Mouse (Mus musculus) midbrain, embryonic 11.5 days (tissue): Measurements from ENCODE around the gene Meis2. TPM values are rescaled to one million over a fixed set of nuclear protein-coding genes. Genes with fewer than 3 reads are reported as not detected.

ENCODE experiments used
- ATAC-seq: fragments of 200-750 bp; cut with Nextera tagmentation; 2 replicates; pipeline ENCODE4 v1.8.0; 2017; ENCODE audit warnings: moderate TSS enrichment, moderate library complexity; ENCODE audit not compliant: low FRiP score
- DNase-seq: peaks from one replicate; pipeline ENCODE4 v3.0.0; 2015; ENCODE audit warnings: low spot score; ENCODE audit errors: missing footprints
- H3K27ac ChIP-seq: fragments of 300-500 bp; sonication (generic); 2 replicates; pipeline ENCODE4 v1.5.1; 2014; ENCODE audit warnings: low read depth, low read length
- H3K27me3 ChIP-seq: fragments of 300-500 bp; sonication (generic); 2 replicates; pipeline ENCODE4 v1.6.1; 2014; ENCODE audit warnings: mild to moderate bottlenecking, low read length, moderate library complexity, mixed read lengths; ENCODE audit not compliant: control insufficient read depth, insufficient read depth
- H3K36me3 ChIP-seq: fragments of 300-500 bp; sonication (generic); 2 replicates; pipeline ENCODE4 v1.6.1; 2014; ENCODE audit warnings: mild to moderate bottlenecking, low read length, moderate library complexity, mixed read lengths; ENCODE audit not compliant: control insufficient read depth, insufficient read depth
- H3K4me1 ChIP-seq: fragments of 300-500 bp; sonication (generic); 2 replicates; pipeline ENCODE4 v1.6.1; 2014; ENCODE audit warnings: low read length; ENCODE audit not compliant: control insufficient read depth, insufficient read depth
- H3K4me2 ChIP-seq: fragments of 300-500 bp; sonication (generic); 2 replicates; pipeline ENCODE4 v1.6.1; 2014; ENCODE audit warnings: mild to moderate bottlenecking, moderate library complexity
- H3K4me3 ChIP-seq: fragments of 300-500 bp; sonication (generic); 2 replicates; pipeline ENCODE4 v1.5.1; 2014; ENCODE audit warnings: low read depth, low read length
- H3K9ac ChIP-seq: fragments of 300-500 bp; sonication (generic); 2 replicates; pipeline ENCODE4 v1.6.1; 2014; ENCODE audit warnings: low read length
- H3K9me3 ChIP-seq: fragments of 300-500 bp; sonication (generic); 2 replicates; pipeline ENCODE4 v1.6.1; 2016; ENCODE audit warnings: low read length; ENCODE audit not compliant: control insufficient read depth
- WGBS: fragments of 180-500 bp; shearing (Covaris S2); extraction: QIAGEN DNeasy Blood & Tissue Kit; methylation state at CpG from one replicate; pipeline ENCODE4 v1.1.7; 2014; 5-methylcytosine and 5-hydroxymethylcytosine counted together
- polyA plus RNA-seq: library from polyadenylated mRNA; unstranded; fragments of >200 nt; fragmentation: Nextera tagmentation; extraction: Ambion mirVana; gene quantifications from 2 replicates; pipeline ENCODE4 v1.2.1, GENCODE M21; 2014

Gene Meis2
- polyA plus RNA-seq, 1 experiment from 2014 or later, result 52.2 TPM

DNA sequence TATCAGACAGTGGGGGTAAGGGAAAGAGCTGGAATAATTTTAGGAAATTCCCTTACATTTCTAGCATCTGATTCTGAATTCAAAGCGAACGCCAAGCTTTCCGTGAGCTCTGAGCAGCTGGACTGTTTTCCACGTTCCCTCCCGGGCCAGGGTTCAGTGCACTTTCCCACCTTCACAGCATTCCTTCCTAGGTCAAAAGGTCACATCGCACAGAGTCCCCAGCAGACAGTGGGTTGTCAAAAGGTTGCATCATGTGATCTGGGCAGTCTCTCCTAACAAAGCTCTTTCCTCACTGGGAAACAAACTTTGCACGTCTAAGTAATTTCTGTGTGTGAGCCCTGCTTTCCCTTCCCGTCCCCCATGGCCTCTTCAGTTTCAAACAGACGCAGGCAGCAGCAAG lies 44.6 kb downstream of the Meis2 start:
- H3K9ac ChIP-seq, result peak overlapping the region; percentile 38
- ATAC-seq (peak; percentile 51), DNase-seq (peak; percentile 94)
- H3K4me2 ChIP-seq, result peak overlapping the region; percentile 26; the same call in 1 of the 2 replicates
- peaks cover 33% of the 10 kb centered on the region for H3K4me1 ChIP-seq
- under 1% methylated on average over 9 of the region's 9 CpGs for WGBS
- no peak overlapping the region for H3K4me3 ChIP-seq
- no peaks in the 10 kb centered on the region for H3K9me3 ChIP-seq
- H3K27ac ChIP-seq, result peak overlapping the region; percentile 86
- H3K27me3 ChIP-seq, result no peaks in the 10 kb centered on the region
- no peaks in the 10 kb centered on the region for H3K36me3 ChIP-seq

DNA sequence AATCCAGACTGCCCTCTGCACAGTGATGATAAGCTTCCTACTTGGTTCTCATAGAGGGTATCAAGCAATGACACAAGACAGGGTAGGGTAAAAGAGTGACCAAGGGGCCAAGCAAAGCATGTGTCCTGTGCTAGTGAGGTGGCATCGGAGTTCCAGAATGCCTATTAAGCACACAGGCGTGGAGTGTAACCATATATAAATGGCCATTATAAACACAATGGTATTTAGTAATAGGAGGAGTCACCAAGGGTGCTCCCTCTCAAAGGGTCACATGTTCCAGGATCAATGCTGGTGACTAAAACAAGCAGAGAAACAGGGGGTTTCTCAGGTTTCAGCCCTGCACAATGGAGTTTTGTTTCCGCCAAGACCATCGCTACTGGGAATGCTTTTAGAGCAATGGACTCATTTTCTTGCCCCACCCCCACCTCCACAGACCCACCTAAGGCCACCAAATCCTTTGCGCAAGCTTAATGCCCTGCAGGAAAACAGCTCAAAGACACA lies 45.1 kb downstream of the Meis2 start:
- WGBS, result 5% methylated on average over 5 of the region's 5 CpGs
- peak; percentile 72 for ATAC-seq
- Histone ChIP-seq H3K9me3 (no peaks in the 10 kb centered on the region), H3K4me3 (no peak overlapping the region), H3K27ac (peak overlapping the region; percentile 86), H3K4me2 (peak overlapping the region; percentile 26), H3K4me1 (peaks cover 33% of the 10 kb centered on the region), H3K27me3 (no peaks in the 10 kb centered on the region), H3K36me3 (no peaks in the 10 kb centered on the region), H3K9ac (peak overlapping the region; percentile 55)
- DNase-seq, result peak; percentile 95

DNA sequence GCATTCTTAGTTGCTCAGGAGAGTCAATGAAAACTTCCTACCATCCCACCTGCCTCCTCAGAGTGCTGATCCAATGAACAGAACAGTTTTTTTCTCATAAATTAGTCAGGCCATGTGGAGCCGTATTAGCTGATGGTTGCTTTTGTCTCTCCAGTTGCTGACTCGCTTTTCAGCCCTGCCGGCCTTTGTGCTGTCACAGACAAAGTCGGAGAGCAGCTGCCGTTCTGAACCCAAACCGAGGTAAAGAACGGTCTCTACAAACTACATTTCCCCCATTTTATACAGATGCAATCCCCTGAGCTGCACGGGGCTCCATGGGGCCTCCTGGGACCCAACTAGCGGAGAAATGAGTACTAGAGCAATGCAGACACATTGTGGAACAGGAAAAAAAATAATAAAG lies 45.7 kb downstream of the Meis2 start:
- Histone ChIP-seq H3K36me3 (no peaks in the 10 kb centered on the region), H3K9me3 (no peaks in the 10 kb centered on the region), H3K9ac (peak overlapping the region; percentile 55; the same call in 1 of the 2 replicates), H3K4me2 (peak overlapping the region; percentile 26), H3K4me3 (no peak overlapping the region), H3K27me3 (no peaks in the 10 kb centered on the region), H3K4me1 (peaks cover 33% of the 10 kb centered on the region), H3K27ac (peak overlapping the region; percentile 86)
- DNase-seq (no peak), ATAC-seq (peak; percentile 80)
- 5% methylated on average over 9 of the region's 9 CpGs for WGBS

DNA sequence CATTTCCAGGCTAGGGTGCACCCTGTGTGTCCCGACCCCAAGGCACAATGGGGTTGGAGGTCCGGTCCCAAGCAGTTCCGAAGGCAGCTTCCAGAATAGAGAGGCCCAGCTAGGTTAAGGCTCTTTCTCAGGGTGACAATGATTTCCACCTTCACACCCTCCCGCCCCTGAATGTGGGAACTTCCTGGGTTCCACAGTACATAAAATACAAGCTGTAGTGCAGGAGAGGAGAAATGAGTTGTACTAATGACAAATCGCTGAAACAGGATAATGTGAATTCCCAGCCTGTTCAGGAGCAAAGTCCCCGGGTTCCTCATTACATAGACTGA lies 46.2 kb downstream of the Meis2 start:
- no peaks in the 10 kb centered on the region for H3K27me3 ChIP-seq
- H3K4me1 ChIP-seq, result peaks cover 33% of the 10 kb centered on the region
- WGBS, result 19% methylated on average over 6 of the region's 6 CpGs
- no peak overlapping the region for H3K4me3 ChIP-seq
- no peaks in the 10 kb centered on the region for H3K36me3 ChIP-seq
- ATAC-seq, result peak; percentile 18
- DNase-seq, result peak; percentile 94
- H3K9ac ChIP-seq, result peak overlapping the region; percentile 55
- H3K27ac ChIP-seq, result peak overlapping the region; percentile 86
- H3K4me2 ChIP-seq, result peak overlapping the region; percentile 26
- no peaks in the 10 kb centered on the region for H3K9me3 ChIP-seq

DNA sequence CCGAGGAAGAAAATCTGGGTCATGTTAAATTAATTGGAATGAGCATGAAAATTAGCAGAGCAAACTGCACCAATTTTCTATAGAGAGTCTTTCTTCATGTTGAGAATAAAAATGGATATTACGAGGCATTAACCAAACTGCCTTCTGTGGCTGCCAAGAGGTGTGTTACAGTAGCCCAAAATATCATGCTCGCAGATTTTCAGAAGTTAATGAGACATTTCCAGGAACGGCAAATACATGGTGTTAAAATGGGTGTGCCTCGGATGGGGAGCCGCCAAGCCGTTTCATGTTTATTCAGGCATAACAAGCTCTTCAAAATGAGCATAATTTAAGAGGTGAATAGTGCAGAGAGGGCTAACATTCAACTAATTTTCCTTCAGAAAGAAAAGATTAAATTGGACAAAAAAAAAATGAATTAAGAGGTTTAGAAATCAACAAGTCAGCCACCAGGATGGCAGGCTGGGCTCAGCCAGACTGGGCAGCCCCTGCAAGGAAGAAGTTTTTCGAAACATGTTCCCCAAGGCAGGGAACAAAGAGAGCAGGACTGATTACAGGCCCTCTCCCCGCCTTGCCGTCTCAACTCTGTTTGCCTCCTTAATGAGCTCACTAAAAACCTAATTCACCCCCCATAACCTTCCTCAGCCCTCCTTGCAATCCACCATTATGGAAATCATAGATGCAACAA lies 46.7 kb downstream of the Meis2 start:
- Histone ChIP-seq H3K36me3 (no peaks in the 10 kb centered on the region), H3K4me2 (peak overlapping the region; percentile 12), H3K4me3 (no peak overlapping the region), H3K9ac (peak overlapping the region; percentile 55), H3K27me3 (no peaks in the 10 kb centered on the region), H3K4me1 (peaks cover 33% of the 10 kb centered on the region), H3K27ac (peak overlapping the region; percentile 86), H3K9me3 (no peaks in the 10 kb centered on the region)
- DNase-seq (no peak), ATAC-seq (peak; percentile 18)
- WGBS, result 27% methylated on average over 10 of the region's 10 CpGs

DNA sequence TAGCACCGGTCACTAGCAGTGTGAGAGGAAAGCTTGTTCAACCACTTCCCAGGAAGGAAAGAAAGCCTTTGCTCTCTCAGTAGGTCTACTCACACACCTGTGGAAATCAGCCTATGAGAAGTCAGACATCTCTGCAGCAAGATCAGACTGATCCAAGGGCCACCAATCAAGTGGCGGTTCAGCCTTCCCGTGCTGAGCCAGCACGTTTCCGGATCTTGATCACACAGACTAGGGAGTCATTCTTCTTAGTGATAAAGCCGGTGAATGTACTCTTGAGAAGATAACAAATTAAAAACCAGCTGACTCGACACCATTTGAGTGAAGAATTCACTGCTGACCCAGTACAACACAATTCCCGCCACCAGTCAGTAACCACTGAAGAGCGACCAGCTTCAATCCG lies 50.1 kb downstream of the Meis2 start:
- no peak overlapping the region for H3K4me3 ChIP-seq
- WGBS, result 70% methylated on average over 10 of the region's 10 CpGs

DNA sequence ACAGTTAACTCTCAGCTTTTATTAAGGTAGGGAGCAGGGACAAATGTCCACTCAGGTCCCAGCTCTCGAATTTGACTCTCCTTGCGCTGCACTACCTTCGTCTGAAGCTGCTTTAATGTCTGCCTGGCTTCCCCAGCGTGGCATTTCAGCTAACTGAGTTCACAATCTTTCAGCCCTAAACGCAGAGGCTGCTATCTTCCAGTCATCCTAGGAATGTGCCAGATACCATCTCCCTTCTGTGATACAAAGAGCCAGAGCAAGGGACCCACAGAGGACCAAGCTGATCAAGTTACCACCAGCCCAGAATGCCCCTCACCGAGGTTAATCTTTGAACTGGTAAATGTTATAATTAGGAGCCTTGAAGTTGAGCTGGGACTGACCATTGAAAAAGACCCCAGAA lies 55.2 kb downstream of the Meis2 start:
- peak; percentile 89 for DNase-seq

More for the DNA sequence above, 50.1 kb downstream of the Meis2 start:
- H3K27me3 ChIP-seq, result no peaks in the 10 kb centered on the region; the same call in 1 of the 2 replicates
- H3K9me3 ChIP-seq, result no peaks in the 10 kb centered on the region
- no peak for DNase-seq
- no peaks in the 10 kb centered on the region for H3K36me3 ChIP-seq
- ATAC-seq, result no peak
- no peak overlapping the region for H3K4me2 ChIP-seq
- H3K4me1 ChIP-seq, result peaks cover 22% of the 10 kb centered on the region
- no peak overlapping the region for H3K9ac ChIP-seq
- H3K27ac ChIP-seq, result no peak overlapping the region

DNA sequence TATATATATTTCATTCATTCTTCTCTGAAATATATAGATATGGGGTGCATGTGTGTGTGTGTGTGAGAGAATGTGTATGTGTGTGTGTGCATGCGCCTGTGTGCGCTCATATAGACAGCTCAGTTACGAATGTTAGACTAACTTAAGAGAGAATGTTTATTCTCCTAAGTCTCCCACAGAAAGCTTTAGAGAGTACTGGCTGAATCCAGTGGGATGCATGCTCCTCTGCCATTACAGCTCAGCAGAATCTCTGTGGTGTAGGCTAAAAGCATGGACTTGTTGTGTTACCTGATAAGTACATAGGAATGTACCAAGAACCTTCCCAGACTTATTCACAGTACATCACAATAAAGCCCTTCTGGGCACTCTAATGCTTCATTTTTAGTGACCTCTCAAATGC lies 55.6 kb downstream of the Meis2 start:
- Histone ChIP-seq H3K4me2 (no peak overlapping the region), H3K27me3 (peaks cover 10% of the 10 kb centered on the region), H3K4me1 (peaks cover 30% of the 10 kb centered on the region), H3K9ac (no peak overlapping the region), H3K9me3 (no peaks in the 10 kb centered on the region), H3K27ac (peak overlapping the region; percentile 78; the same call in 1 of the 2 replicates), H3K4me3 (no peak overlapping the region), H3K36me3 (no peaks in the 10 kb centered on the region)
- DNase-seq (peak; percentile 90), ATAC-seq (no peak)
- 64% methylated on average over 3 of the region's 3 CpGs for WGBS

More for the DNA sequence above, 55.2 kb downstream of the Meis2 start:
- Histone ChIP-seq H3K36me3 (no peaks in the 10 kb centered on the region), H3K9ac (no peak overlapping the region), H3K27me3 (peaks cover 8% of the 10 kb centered on the region), H3K4me2 (no peak overlapping the region), H3K9me3 (no peaks in the 10 kb centered on the region), H3K4me1 (peaks cover 30% of the 10 kb centered on the region), H3K27ac (no peak overlapping the region), H3K4me3 (no peak overlapping the region)
- 11% methylated on average over 6 of the region's 6 CpGs for WGBS
- no peak for ATAC-seq

DNA sequence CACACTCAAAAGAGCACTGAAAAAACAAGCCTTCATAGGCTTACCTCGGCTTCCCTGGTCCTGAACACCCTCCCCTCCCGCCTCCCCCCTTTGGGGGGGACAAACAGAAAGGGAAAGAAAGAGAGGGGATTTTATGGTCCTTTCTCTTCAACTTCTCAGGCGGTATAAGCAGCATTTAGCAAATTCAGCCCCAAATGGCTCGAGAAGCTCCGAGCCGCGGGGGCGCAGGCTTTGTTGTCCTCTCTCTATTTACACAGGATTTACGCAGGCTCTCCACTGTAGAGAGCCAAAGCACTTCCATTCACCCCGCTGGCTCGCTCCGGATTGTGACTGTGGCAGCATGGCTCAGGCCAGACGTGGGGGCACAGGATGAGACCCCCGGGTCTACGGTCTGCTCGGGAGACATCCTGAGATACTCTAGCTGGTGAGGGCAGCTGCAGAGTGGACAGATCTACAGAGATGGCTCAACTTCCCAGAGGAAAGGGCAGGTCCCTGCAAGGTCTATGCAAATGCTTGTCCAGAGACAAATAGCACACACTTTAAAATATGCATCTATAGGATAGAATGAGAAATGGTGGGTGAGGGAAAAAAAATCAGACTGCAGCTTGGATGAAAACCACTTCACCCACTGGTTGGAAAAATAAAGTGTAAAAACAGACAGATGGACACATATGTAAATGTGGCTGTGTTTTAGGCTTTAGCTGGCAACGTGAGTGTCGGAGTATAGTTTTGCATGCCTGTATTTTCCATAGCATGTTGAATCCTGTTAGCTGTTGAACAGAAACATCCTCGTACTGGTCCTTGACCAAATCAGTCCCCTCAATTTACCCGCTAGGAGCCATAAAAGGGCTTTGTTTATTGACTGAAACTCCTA lies 56.3 kb downstream of the Meis2 start:
- WGBS, result 3% methylated on average over 20 of the region's 20 CpGs

More for the DNA sequence above, 56.3 kb downstream of the Meis2 start:
- Histone ChIP-seq H3K27me3 (peaks cover 16% of the 10 kb centered on the region), H3K9me3 (no peaks in the 10 kb centered on the region), H3K4me2 (peak overlapping the region; percentile 43), H3K36me3 (no peaks in the 10 kb centered on the region), H3K27ac (peak overlapping the region; percentile 78), H3K9ac (peak overlapping the region; percentile 32; the same call in 1 of the 2 replicates), H3K4me1 (peaks cover 30% of the 10 kb centered on the region), H3K4me3 (peak overlapping the region; percentile 8)
- DNase-seq (peak; percentile 96), ATAC-seq (peak; percentile 94)
